Mouse (Mus musculus): Measurements from ENCODE around the gene Plod2.

GRCm38 (mm10) chr9:92530055-92530454, 12.0 kb upstream of the Plod2 start:
- TF ChIP-seq POLR2A (IDR thresholded peaks at IDR 0.05; ENCODE audit: low read depth, low read length): no peak
- TF ChIP-seq CTCF (IDR thresholded peaks at IDR 0.05; ENCODE audit: extremely low read depth, insufficient read length, insufficient replicate concordance, low read depth, low read length): no peak

All from small intestine, adult 2 months (tissue).